Mouse (Mus musculus) ES-Bruce4 (cell line): ENCODE measurements around the gene Man2b1.

Source experiments
- CTCF ChIP-seq: IDR thresholded peaks from one replicate; pipeline ENCODE4 v1.8.1; 2011; ENCODE audit warnings: low read depth, low read length
- EP300 ChIP-seq: IDR thresholded peaks from 2 replicates; pipeline ENCODE4 v1.6.1; 2011; ENCODE audit warnings: low read depth, low read length; ENCODE audit not compliant: insufficient read depth
- POLR2A ChIP-seq: IDR thresholded peaks from one replicate; pipeline ENCODE4 v1.8.1; 2011; ENCODE audit warnings: low read length; ENCODE audit not compliant: insufficient read depth

- no peak for TF ChIP-seq CTCF
- no peak for TF ChIP-seq EP300
- peak; percentile 93 for TF ChIP-seq POLR2A
These were observed at the start of gene Man2b1 for GRCm38 (mm10) chr8:85083108-85083813.
